Mouse (Mus musculus) CH12.LX (cell line): ENCODE measurements at regions not wholly inside any gene's neighbourhood (a gene's known extent, or its start where the extent isn't known, plus 50 kb on each side); places are given as distances from the start of the nearest gene placed in this dataset.

ENCODE experiments used
- CTCF ChIP-seq, 2 experiments: IDR thresholded peaks in 1 of 2; conservative IDR thresholded peaks in 1 of 2; 2 replicates each; pipeline ENCODE4 v1.5.1; 2011 to 2012; ENCODE audit warnings: low read depth in 2 of 2, low read length in 2 of 2, improper control_type of control experiment in 1 of 2, inconsistent platforms in 1 of 2, mild to moderate bottlenecking in 1 of 2, moderate library complexity in 1 of 2
- EP300 ChIP-seq: IDR thresholded peaks from 2 replicates; pipeline ENCODE4 v1.6.1; 2011; ENCODE audit warnings: low read length, improper control_type of control experiment
- MYC ChIP-seq: IDR thresholded peaks from 2 replicates; pipeline ENCODE4 v1.6.1; 2011; ENCODE audit warnings: low read depth, mild to moderate bottlenecking, improper control_type of control experiment, low read length
- PAX5 ChIP-seq: IDR thresholded peaks from 2 replicates; pipeline ENCODE4 v1.6.1; 2012; ENCODE audit warnings: low read length, inconsistent platforms, mixed read lengths
- POLR2A ChIP-seq: IDR thresholded peaks from 2 replicates; pipeline ENCODE4 v1.6.1; 2011; ENCODE audit warnings: low read depth, mild to moderate bottlenecking, improper control_type of control experiment, low read length
- SMC3 ChIP-seq: IDR thresholded peaks from 2 replicates; pipeline ENCODE4 v1.6.1; 2011; ENCODE audit warnings: low read depth, low read length, improper control_type of control experiment
- ZC3H11A ChIP-seq: IDR thresholded peaks from 2 replicates; pipeline ENCODE4 v1.6.1; 2012; ENCODE audit warnings: low read depth, mild to moderate bottlenecking, inconsistent platforms, low read length, improper control_type of control experiment
- ZKSCAN1 ChIP-seq: IDR thresholded peaks from 2 replicates; pipeline ENCODE4 v1.6.1; 2012; ENCODE audit warnings: low read depth, inconsistent platforms, low read length, improper control_type of control experiment, borderline replicate concordance

DNA sequence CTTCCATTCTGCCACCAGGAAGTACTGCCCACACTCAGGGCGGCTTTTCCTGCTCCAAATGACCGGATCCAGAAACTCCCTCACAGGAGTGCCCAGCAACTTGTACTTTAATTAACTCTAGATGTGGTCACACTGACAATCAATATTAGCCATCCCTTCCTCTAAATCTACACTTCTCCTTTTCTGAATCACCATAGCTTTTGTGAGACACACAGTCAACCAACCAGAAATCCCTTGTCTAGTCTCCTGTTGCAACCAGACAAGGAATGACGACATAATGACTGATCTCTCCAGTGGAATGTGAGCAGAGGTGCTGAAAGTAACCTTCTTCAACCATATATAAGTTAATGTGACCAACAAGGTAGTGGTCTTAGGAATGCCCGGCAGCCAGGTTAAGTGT is 277.0 kb upstream of the Acvr2a start:
- TF ChIP-seq ZKSCAN1 (no peak), CTCF (conservative IDR thresholded peaks at IDR 0.05 in 1 of 2, IDR thresholded peaks at IDR 0.05 in 1 of 2; ENCODE audit: low read depth in 2 of 2, low read length in 2 of 2) (no peak), POLR2A (no peak), ZC3H11A (no peak), EP300 (no peak), PAX5 (no peak), SMC3 (no peak), MYC (no peak)
